Mouse (Mus musculus) gastrocnemius, postnatal 36 days (tissue): ENCODE data around the gene Krcc1. TPM values are rescaled to one million over a fixed set of nuclear protein-coding genes. Genes with fewer than 3 reads are reported as not detected.
"Not testable (repeated sequence)": the region's sequence is repeated elsewhere in the genome, so short reads cannot be mapped to it uniquely, and the experiment has no call there.

Experiments used
- DNase-seq, 2 experiments: peaks; one replicate each; pipeline ENCODE4 v3.0.0; 2022
- intact Hi-C: fragments of 180-260 bp; cut with DNase I; formaldehyde crosslinking; loops from one replicate; pipeline ENCODE4 v1.15.1; 2025
- microRNA-seq, 2 experiments: library from miRNA; unstranded; fragments of <30 nt; microRNA quantifications; one replicate each; pipeline ENCODE4 v1.2.0; 2021
- total RNA-seq, 2 experiments: library from RNA; stranded (reverse); gene quantifications; 2 replicates each; pipeline ENCODE4 v1.2.3; 2021

The Krcc1 gene
- total RNA-seq, 2 experiments from 2014 or later: 22.9 to 24.8 TPM

GRCm38 (mm10) chr6:71322491-71322921, 51.0 kb downstream of the Krcc1 start, which contains the start of gene Cd8b1:
TSS of gene Cd8b1 (plus strand) at chr6:71322788.
- intact Hi-C loops: no loop called here
- DNase-seq: no peak

GRCm38 (mm10) chr6:71324816-71325215, 53.3 kb downstream of the Krcc1 start:
- intact Hi-C loops: no loop called here
- no peak for DNase-seq

- intact Hi-C loops: no loop called here
- no peak for DNase-seq
Measured at GRCm38 (mm10) chr6:71329881-71330280, 58.4 kb downstream of the Krcc1 start.

GRCm38 (mm10) chr6:71330486-71330885, 59.0 kb downstream of the Krcc1 start:
- DNase-seq: no peak
- intact Hi-C loops: no loop called here

GRCm38 (mm10) chr6:71331491-71331890, 60.0 kb downstream of the Krcc1 start:
- intact Hi-C loops, DNase-seq: not testable (repeated sequence)

- no peak for DNase-seq
- intact Hi-C loops: no loop called here
Measured at GRCm38 (mm10) chr6:71332236-71332965, 60.9 kb downstream of the Krcc1 start.

- intact Hi-C loops: no loop called here
- DNase-seq: no peak
Measured at GRCm38 (mm10) chr6:71333031-71333430, 61.6 kb downstream of the Krcc1 start.

- no peak for DNase-seq
- intact Hi-C loops: no loop called here
Measured at GRCm38 (mm10) chr6:71333578-71334273, 62.2 kb downstream of the Krcc1 start.

Small RNAs within 50 kb of the gene (microRNA-seq; reads per million reads assigned to microRNA genes)
- gene Mir8112: 8.9 to 9.3 reads per million in 2 experiments

Other genes starting within 250 kb of the Krcc1 start
- gene Thnsl2, start 127.2 kb upstream of the Krcc1 start, total RNA-seq: 1 to 10 TPM; 6.0 to 6.8 TPM
- not detected for gene Fabp1, start 71.8 kb upstream of the Krcc1 start, total RNA-seq
- gene Smyd1, start 50.6 kb downstream of the Krcc1 start, total RNA-seq: 100 to 1,000 TPM; 336 to 365 TPM
- gene Cd8b1, start 51.1 kb downstream of the Krcc1 start, total RNA-seq: 1 to 10 TPM in 1 of 2 experiments, not detected in 1; 2.3 TPM
- gene Cd8a, start 101.8 kb downstream of the Krcc1 start, total RNA-seq: 1 to 10 TPM in 1 of 2 experiments, not detected in 1; 3.6 TPM
- 100 to 1,000 TPM in 1 of 2 experiments, 10 to 100 TPM in 1; 94.6 to 109 TPM for gene Rmnd5a, start 169.0 kb downstream of the Krcc1 start, total RNA-seq
- gene Rnf103, start 222.2 kb downstream of the Krcc1 start, total RNA-seq: 10 to 100 TPM; 17.8 to 18.4 TPM